ENCODE assay signal across 11 mouse cellular contexts in genomic region chr5:17849582-17849981, GRCm38 (mm10). TPM values are rescaled to one million over a fixed set of nuclear protein-coding genes. Genes with fewer than 3 reads are reported as not detected.
DNase-seq lines count a peak whose midpoint lies in the region; ATAC-seq lines count a peak whose summit lies in the region.
"Had no signal": no experiment of that assay in that cellular context is flagged by ENCODE, and none has a peak within 500 bp of the region (broad histone marks: within the 10 kb centered on the region; RNA-seq: fewer than 3 reads in every experiment).

No protein-coding gene starts in this region.

- DNase-seq in embryo, embryonic 10 days (ENCODE audit: low spot score): peak; percentile 31
- DNase-seq in embryo, embryonic 10.5 days (ENCODE audit: low spot score): no peak
- peak; percentile 6 for DNase-seq in retina, embryonic 14.5 days (ENCODE audit: low spot score)
- no peak for DNase-seq in retina, postnatal 1 day
- DNase-seq in heart, postnatal 4 days: peak; percentile 55
- DNase-seq in left cerebral cortex, adult 8-10 months (ENCODE audit: low spot score in 2 of 2): no peak
- no peak for DNase-seq in spleen, postnatal 36 days (ENCODE audit: low spot score in 2 of 2)
- no peak for DNase-seq in forebrain, embryonic 11.5 days (ENCODE audit: low spot score)
- DNase-seq: kidney, postnatal 10 days had no signal

- WGBS in forebrain, embryonic 11.5 days: 74% methylated on average over 1 of the region's 1 CpGs

- no peaks in the 10 kb centered on the region for H3K36me3 ChIP-seq in forebrain, embryonic 11.5 days (ENCODE audit: control insufficient read depth, insufficient read depth, low read length)
- H3K36me3 ChIP-seq: hindbrain, embryonic 12.5 days had no signal

- no peak overlapping the region for H3K4me2 ChIP-seq in forebrain, embryonic 11.5 days (ENCODE audit: low read depth, low read length, severe bottlenecking)
- H3K4me2 ChIP-seq: hindbrain, embryonic 12.5 days had no signal

- H3K9ac ChIP-seq in forebrain, embryonic 11.5 days (ENCODE audit: low read length): no peak overlapping the region
- H3K9ac ChIP-seq: hindbrain, embryonic 12.5 days had no signal

- H3K9me3 ChIP-seq in forebrain, embryonic 11.5 days (ENCODE audit: control insufficient read depth, low read length): no peaks in the 10 kb centered on the region
- H3K9me3 ChIP-seq: hindbrain, embryonic 12.5 days had no signal

- H3K4me3 ChIP-seq in forebrain, embryonic 11.5 days (ENCODE audit: low read depth, low read length): no peak overlapping the region
- H3K4me3 ChIP-seq: hindbrain, embryonic 12.5 days had no signal

- no peak for ATAC-seq in forebrain, embryonic 11.5 days (replicated peaks; ENCODE audit: low FRiP score)
- ATAC-seq: forebrain, embryonic 16.5 days had no signal

- no peak overlapping the region for H3K27ac ChIP-seq in forebrain, embryonic 11.5 days (ENCODE audit: low read depth, low read length)
- H3K27ac ChIP-seq: hindbrain, embryonic 12.5 days had no signal

- H3K27me3 ChIP-seq in forebrain, embryonic 11.5 days (ENCODE audit: control insufficient read depth, insufficient read depth, low read length): no peaks in the 10 kb centered on the region
- H3K27me3 ChIP-seq: hindbrain, embryonic 12.5 days had no signal

- H3K4me1 ChIP-seq in forebrain, embryonic 11.5 days (replicated peaks; ENCODE audit: control insufficient read depth, insufficient read depth, low read length): no peaks in the 10 kb centered on the region
- H3K4me1 ChIP-seq: hindbrain, embryonic 12.5 days had no signal

RNA-seq across cellular contexts. Expression of gene Cd36, which starts 39.0 kb away (rescaled TPM):
- 1,000 to 10,000 TPM; 1,072 to 1,101 TPM for total RNA-seq in heart, postnatal 4 days (2021)
- total RNA-seq in left cerebral cortex, adult 8-10 months (2022): 1 to 10 TPM; 1.4 to 7.8 (median 4.6) TPM
- polyA plus RNA-seq in forebrain, embryonic 11.5 days (2014; fragmentation: Nextera tagmentation; extraction: Ambion mirVana): 0.87 and 0.96 TPM in 2 replicates

Comparison
In these comparisons a context has a peak if more than half of its experiments do, and no peak if none do; other contexts are left out.
1. DNase-seq: peak in embryo, embryonic 10 days (single experiment), retina, embryonic 14.5 days (single experiment) and heart, postnatal 4 days (single experiment); none in embryo, embryonic 10.5 days (single experiment), retina, postnatal 1 day (single experiment), left cerebral cortex, adult 8-10 months (0 of 2), spleen, postnatal 36 days (0 of 2) and forebrain, embryonic 11.5 days (single experiment).
2. RNA of gene Cd36, which starts 39.0 kb away (total RNA-seq): 1,072 to 1,101 TPM in heart, postnatal 4 days; 1.4 to 7.8 TPM in left cerebral cortex, adult 8-10 months; every median in the first group is over 100 times any median in the second.